Mouse (Mus musculus): ENCODE data around the gene Isx. TPM values are rescaled to one million over a fixed set of nuclear protein-coding genes. Genes with fewer than 3 reads are reported as not detected.

Gene Isx
- polyA plus RNA-seq, 1 experiment from 2014 or later, result not detected

GRCm38 (mm10) chr8:74903054-74903842, 30.3 kb downstream of the Isx start:
- no peaks in the 10 kb centered on the region for H3K9me3 ChIP-seq (ENCODE audit: low read length)
- H3K27ac ChIP-seq (ENCODE audit: low read depth), result no peak overlapping the region
- H3K4me2 ChIP-seq (ENCODE audit: low read depth, low read length), result no peak overlapping the region
- DNase-seq (no peak), ATAC-seq (no peak)
- TF ChIP-seq CTCF (IDR thresholded peaks at IDR 0.05; ENCODE audit: low read depth), result no peak
- TF ChIP-seq EP300 (IDR thresholded peaks at IDR 0.05; ENCODE audit: low read depth), result no peak
- no peaks in the 10 kb centered on the region for H3K27me3 ChIP-seq (ENCODE audit: insufficient read depth, low read length)
- H3K4me3 ChIP-seq (ENCODE audit: low read depth, low read length), result no peak overlapping the region
- no peaks in the 10 kb centered on the region for H3K4me1 ChIP-seq (ENCODE audit: insufficient read depth)
- no peaks in the 10 kb centered on the region for H3K36me3 ChIP-seq (replicated peaks; ENCODE audit: insufficient read depth, low read length)
- H3K9ac ChIP-seq (replicated peaks), result no peak overlapping the region
- WGBS (ENCODE audit: insufficient replicate concordance), result 43% methylated on average over 6 of the region's 6 CpGs

GRCm38 (mm10) chr8:74906333-74906732, 33.4 kb downstream of the Isx start:
- 63% methylated on average over 1 of the region's 1 CpGs for WGBS (ENCODE audit: insufficient replicate concordance)
- TF ChIP-seq CTCF (IDR thresholded peaks at IDR 0.05; ENCODE audit: low read depth), result no peak
- TF ChIP-seq EP300 (IDR thresholded peaks at IDR 0.05; ENCODE audit: low read depth), result no peak
- H3K9me3 ChIP-seq (ENCODE audit: low read length), result no peaks in the 10 kb centered on the region
- no peak for ATAC-seq
- no peak overlapping the region for H3K9ac ChIP-seq (replicated peaks)
- H3K4me3 ChIP-seq (ENCODE audit: low read depth, low read length), result no peak overlapping the region
- no peak overlapping the region for H3K4me2 ChIP-seq (ENCODE audit: low read depth, low read length)
- H3K27ac ChIP-seq (ENCODE audit: low read depth), result no peak overlapping the region
- no peak for DNase-seq
- no peaks in the 10 kb centered on the region for H3K27me3 ChIP-seq (ENCODE audit: insufficient read depth, low read length)
- H3K4me1 ChIP-seq (ENCODE audit: insufficient read depth), result no peaks in the 10 kb centered on the region
- H3K36me3 ChIP-seq (replicated peaks; ENCODE audit: insufficient read depth, low read length), result no peaks in the 10 kb centered on the region

- H3K4me2 ChIP-seq (ENCODE audit: low read depth, low read length), result no peak overlapping the region
- H3K4me1 ChIP-seq (ENCODE audit: insufficient read depth), result no peaks in the 10 kb centered on the region
- H3K9ac ChIP-seq (replicated peaks), result no peak overlapping the region
- ATAC-seq (no peak), DNase-seq (no peak)
- no peaks in the 10 kb centered on the region for H3K36me3 ChIP-seq (replicated peaks; ENCODE audit: insufficient read depth, low read length)
- no peak overlapping the region for H3K4me3 ChIP-seq (ENCODE audit: low read depth, low read length)
- 85% methylated on average over 1 of the region's 1 CpGs for WGBS (ENCODE audit: insufficient replicate concordance)
- no peaks in the 10 kb centered on the region for H3K27me3 ChIP-seq (ENCODE audit: insufficient read depth, low read length)
- TF ChIP-seq EP300 (IDR thresholded peaks at IDR 0.05; ENCODE audit: low read depth) (no peak), CTCF (IDR thresholded peaks at IDR 0.05; ENCODE audit: low read depth) (no peak)
- no peaks in the 10 kb centered on the region for H3K9me3 ChIP-seq (ENCODE audit: low read length)
- H3K27ac ChIP-seq (ENCODE audit: low read depth), result no peak overlapping the region
Observed at GRCm38 (mm10) chr8:74910708-74911107, 37.7 kb downstream of the Isx start.

- DNase-seq (no peak), ATAC-seq (no peak)
- H3K4me1 ChIP-seq (ENCODE audit: insufficient read depth), result no peaks in the 10 kb centered on the region
- no peaks in the 10 kb centered on the region for H3K27me3 ChIP-seq (ENCODE audit: insufficient read depth, low read length)
- H3K9ac ChIP-seq (replicated peaks), result no peak overlapping the region
- H3K4me3 ChIP-seq (ENCODE audit: low read depth, low read length), result no peak overlapping the region
- H3K36me3 ChIP-seq (replicated peaks; ENCODE audit: insufficient read depth, low read length), result no peaks in the 10 kb centered on the region
- no peak overlapping the region for H3K4me2 ChIP-seq (ENCODE audit: low read depth, low read length)
- no peak overlapping the region for H3K27ac ChIP-seq (ENCODE audit: low read depth)
- WGBS (ENCODE audit: insufficient replicate concordance), result 56% methylated on average over 8 of the region's 8 CpGs
- TF ChIP-seq CTCF (IDR thresholded peaks at IDR 0.05; ENCODE audit: low read depth), result no peak
- TF ChIP-seq EP300 (IDR thresholded peaks at IDR 0.05; ENCODE audit: low read depth), result no peak
- no peaks in the 10 kb centered on the region for H3K9me3 ChIP-seq (ENCODE audit: low read length)
Observed at GRCm38 (mm10) chr8:74920691-74921421, 47.9 kb downstream of the Isx start.

- Histone ChIP-seq H3K4me3 (ENCODE audit: low read depth, low read length) (no peak overlapping the region), H3K27ac (ENCODE audit: low read depth) (no peak overlapping the region), H3K9me3 (ENCODE audit: low read length) (no peaks in the 10 kb centered on the region), H3K9ac (replicated peaks) (no peak overlapping the region), H3K4me2 (ENCODE audit: low read depth, low read length) (no peak overlapping the region), H3K4me1 (ENCODE audit: insufficient read depth) (no peaks in the 10 kb centered on the region), H3K27me3 (ENCODE audit: insufficient read depth, low read length) (no peaks in the 10 kb centered on the region), H3K36me3 (replicated peaks; ENCODE audit: insufficient read depth, low read length) (no peaks in the 10 kb centered on the region)
- WGBS (ENCODE audit: insufficient replicate concordance), result 64% methylated on average over 4 of the region's 4 CpGs
- DNase-seq (no peak), ATAC-seq (no peak)
- no peak for TF ChIP-seq EP300 (IDR thresholded peaks at IDR 0.05; ENCODE audit: low read depth)
- TF ChIP-seq CTCF (IDR thresholded peaks at IDR 0.05; ENCODE audit: low read depth), result peak; percentile 33
Observed at GRCm38 (mm10) chr8:74921882-74922518, 49.0 kb downstream of the Isx start.

- Histone ChIP-seq H3K27ac (ENCODE audit: low read depth) (no peak overlapping the region), H3K9me3 (ENCODE audit: low read length) (no peaks in the 10 kb centered on the region), H3K4me3 (ENCODE audit: low read depth, low read length) (no peak overlapping the region), H3K27me3 (ENCODE audit: insufficient read depth, low read length) (no peaks in the 10 kb centered on the region), H3K9ac (replicated peaks) (no peak overlapping the region), H3K4me2 (ENCODE audit: low read depth, low read length) (no peak overlapping the region), H3K36me3 (replicated peaks; ENCODE audit: insufficient read depth, low read length) (no peaks in the 10 kb centered on the region), H3K4me1 (ENCODE audit: insufficient read depth) (no peaks in the 10 kb centered on the region)
- 79% methylated on average over 1 of the region's 1 CpGs for WGBS (ENCODE audit: insufficient replicate concordance)
- DNase-seq (no peak), ATAC-seq (no peak)
- TF ChIP-seq EP300 (IDR thresholded peaks at IDR 0.05; ENCODE audit: low read depth) (no peak), CTCF (IDR thresholded peaks at IDR 0.05; ENCODE audit: low read depth) (no peak)
Observed at GRCm38 (mm10) chr8:74927940-74928339, 55.0 kb downstream of the Isx start.

Measured in liver, postnatal 0 days (tissue).